Mouse (Mus musculus) heart, embryonic 15.5 days (tissue): ENCODE measurements at regions not wholly inside any gene's neighbourhood (a gene's known extent, or its start where the extent isn't known, plus 50 kb on each side); places are given as distances from the start of the nearest gene placed in this dataset.

ENCODE experiments used
- ATAC-seq: fragments of 200-750 bp; cut with Nextera tagmentation; replicated peaks from 2 replicates; pipeline ENCODE4 v1.8.0; 2017; ENCODE audit warnings: low read depth, moderate TSS enrichment; ENCODE audit not compliant: insufficient number of reproducible peaks, insufficient read depth, low FRiP score
- H3K27ac ChIP-seq: fragments of 300-500 bp; sonication (generic); 2 replicates; pipeline ENCODE4 v1.5.1; 2015; ENCODE audit warnings: mild to moderate bottlenecking, inconsistent platforms
- H3K27me3 ChIP-seq: fragments of 300-500 bp; sonication (generic); 2 replicates; pipeline ENCODE4 v1.6.1; 2015; ENCODE audit warnings: inconsistent platforms
- H3K36me3 ChIP-seq: fragments of 300-500 bp; sonication (generic); 2 replicates; pipeline ENCODE4 v1.6.1; 2015; ENCODE audit warnings: mild to moderate bottlenecking, inconsistent platforms
- H3K4me1 ChIP-seq: fragments of 300-500 bp; sonication (generic); replicated peaks from 2 replicates; pipeline ENCODE4 v1.6.1; 2015; ENCODE audit warnings: inconsistent platforms
- H3K4me2 ChIP-seq: fragments of 300-500 bp; sonication (generic); 2 replicates; pipeline ENCODE4 v1.6.1; 2015; ENCODE audit warnings: inconsistent platforms, mild to moderate bottlenecking, moderate library complexity
- H3K4me3 ChIP-seq: fragments of 300-500 bp; sonication (generic); 2 replicates; pipeline ENCODE4 v1.5.1; 2015; ENCODE audit warnings: mild to moderate bottlenecking, inconsistent platforms
- H3K9ac ChIP-seq: fragments of 300-500 bp; sonication (generic); 2 replicates; pipeline ENCODE4 v1.6.1; 2015; ENCODE audit warnings: mild to moderate bottlenecking, inconsistent platforms
- H3K9me3 ChIP-seq: fragments of 300-500 bp; sonication (generic); replicated peaks from 2 replicates; pipeline ENCODE4 v1.6.1; 2016; ENCODE audit warnings: inconsistent platforms
- WGBS: fragments of 180-500 bp; shearing (Covaris S2); methylation state at CpG from one replicate; pipeline ENCODE4 v1.1.7; 2015; ENCODE audit warnings: mixed read lengths; 5-methylcytosine and 5-hydroxymethylcytosine counted together

- no peaks in the 10 kb centered on the region for H3K9me3 ChIP-seq
- H3K4me1 ChIP-seq, result no peaks in the 10 kb centered on the region
- WGBS, result 58% methylated on average over 9 of the region's 9 CpGs
- no peaks in the 10 kb centered on the region; the same call in 1 of the 2 replicates for H3K36me3 ChIP-seq
- no peak overlapping the region for H3K9ac ChIP-seq
- ATAC-seq, result no peak
- no peak overlapping the region for H3K4me3 ChIP-seq
- no peaks in the 10 kb centered on the region for H3K27me3 ChIP-seq
- no peak overlapping the region for H3K27ac ChIP-seq
- no peak overlapping the region for H3K4me2 ChIP-seq
Measured at GRCm38 (mm10) chr6:31065419-31065818, 106.5 kb upstream of the Klf14 start.

GRCm38 (mm10) chr6:31066861-31067260 is 108.0 kb upstream of the Klf14 start:
- Histone ChIP-seq H3K27ac (no peak overlapping the region), H3K36me3 (no peaks in the 10 kb centered on the region), H3K4me2 (no peak overlapping the region), H3K27me3 (no peaks in the 10 kb centered on the region), H3K9ac (no peak overlapping the region), H3K9me3 (no peaks in the 10 kb centered on the region), H3K4me3 (no peak overlapping the region), H3K4me1 (0 out of 2 replicates have a peak, but pooled peaks cover 6% of the 10 kb centered on the region)
- ATAC-seq, result no peak
- WGBS, result 85% methylated on average over 5 of the region's 5 CpGs

- H3K4me2 ChIP-seq, result no peak overlapping the region
- no peak overlapping the region for H3K27ac ChIP-seq
- H3K9me3 ChIP-seq, result no peaks in the 10 kb centered on the region
- no peak for ATAC-seq
- H3K9ac ChIP-seq, result no peak overlapping the region
- no peaks in the 10 kb centered on the region for H3K27me3 ChIP-seq
- H3K4me3 ChIP-seq, result no peak overlapping the region
- 0 out of 2 replicates have a peak, but pooled peaks cover 6% of the 10 kb centered on the region for H3K4me1 ChIP-seq
- 79% methylated on average over 7 of the region's 7 CpGs for whole genome bisulfite sequencing
- no peaks in the 10 kb centered on the region for H3K36me3 ChIP-seq
Measured at GRCm38 (mm10) chr6:31067453-31067852, 108.6 kb upstream of the Klf14 start.

GRCm38 (mm10) chr6:31069243-31069642 is 110.4 kb upstream of the Klf14 start:
- Histone ChIP-seq H3K27me3 (no peaks in the 10 kb centered on the region), H3K4me3 (no peak overlapping the region), H3K27ac (no peak overlapping the region), H3K4me2 (no peak overlapping the region), H3K9ac (no peak overlapping the region), H3K36me3 (no peaks in the 10 kb centered on the region), H3K4me1 (0 out of 2 replicates have a peak, but pooled peaks cover 6% of the 10 kb centered on the region), H3K9me3 (no peaks in the 10 kb centered on the region)
- ATAC-seq, result no peak
- WGBS, result 79% methylated on average over 13 of the region's 13 CpGs

GRCm38 (mm10) chr6:31070537-31070936 is 111.7 kb upstream of the Klf14 start:
- Histone ChIP-seq H3K36me3 (no peaks in the 10 kb centered on the region), H3K27ac (no peak overlapping the region; the same call in 1 of the 2 replicates), H3K9me3 (no peaks in the 10 kb centered on the region), H3K27me3 (no peaks in the 10 kb centered on the region), H3K4me1 (peaks cover 9% of the 10 kb centered on the region), H3K4me3 (no peak overlapping the region), H3K4me2 (no peak overlapping the region), H3K9ac (no peak overlapping the region)
- ATAC-seq, result no peak
- 75% methylated on average over 6 of the region's 6 CpGs for WGBS

GRCm38 (mm10) chr6:31070966-31071365 is 112.1 kb upstream of the Klf14 start:
- 54% methylated on average over 9 of the region's 9 CpGs for WGBS
- no peak overlapping the region; the same call in 1 of the 2 replicates for H3K27ac ChIP-seq

GRCm38 (mm10) chr6:31072072-31072471 is 113.2 kb upstream of the Klf14 start:
- Histone ChIP-seq H3K4me2 (no peak overlapping the region), H3K4me1 (peaks cover 23% of the 10 kb centered on the region), H3K27me3 (no peaks in the 10 kb centered on the region), H3K27ac (no peak overlapping the region), H3K9ac (no peak overlapping the region), H3K36me3 (no peaks in the 10 kb centered on the region), H3K4me3 (no peak overlapping the region), H3K9me3 (no peaks in the 10 kb centered on the region)
- ATAC-seq, result no peak
- 81% methylated on average over 7 of the region's 7 CpGs for WGBS

More at GRCm38 (mm10) chr6:31070966-31071365, 112.1 kb upstream of the Klf14 start:
- Histone ChIP-seq H3K27me3 (no peaks in the 10 kb centered on the region), H3K9me3 (no peaks in the 10 kb centered on the region), H3K4me2 (no peak overlapping the region), H3K4me1 (peaks cover 12% of the 10 kb centered on the region), H3K36me3 (no peaks in the 10 kb centered on the region), H3K4me3 (no peak overlapping the region), H3K9ac (no peak overlapping the region)
- no peak for ATAC-seq

GRCm38 (mm10) chr6:31072559-31072958 is 113.7 kb upstream of the Klf14 start:
- no peak for ATAC-seq

GRCm38 (mm10) chr6:31073338-31073737 is 114.5 kb upstream of the Klf14 start:
- Histone ChIP-seq H3K27me3 (no peaks in the 10 kb centered on the region), H3K4me1 (peaks cover 36% of the 10 kb centered on the region), H3K27ac (no peak overlapping the region), H3K36me3 (no peaks in the 10 kb centered on the region), H3K4me2 (no peak overlapping the region), H3K4me3 (no peak overlapping the region), H3K9me3 (no peaks in the 10 kb centered on the region), H3K9ac (no peak overlapping the region)
- no peak for ATAC-seq
- 82% methylated on average over 8 of the region's 8 CpGs for WGBS

More at GRCm38 (mm10) chr6:31072559-31072958, 113.7 kb upstream of the Klf14 start:
- Histone ChIP-seq H3K36me3 (no peaks in the 10 kb centered on the region), H3K27me3 (no peaks in the 10 kb centered on the region), H3K4me1 (peaks cover 28% of the 10 kb centered on the region), H3K4me3 (no peak overlapping the region), H3K9me3 (no peaks in the 10 kb centered on the region), H3K4me2 (no peak overlapping the region), H3K27ac (no peak overlapping the region), H3K9ac (no peak overlapping the region)
- WGBS, result 51% methylated on average over 5 of the region's 5 CpGs

GRCm38 (mm10) chr6:31074394-31074793 is 115.5 kb upstream of the Klf14 start:
- WGBS, result 64% methylated on average over 9 of the region's 9 CpGs
- H3K27me3 ChIP-seq, result no peaks in the 10 kb centered on the region
- H3K4me1 ChIP-seq, result peaks cover 44% of the 10 kb centered on the region
- H3K4me3 ChIP-seq, result no peak overlapping the region
- H3K9ac ChIP-seq, result no peak overlapping the region
- no peak for ATAC-seq
- no peaks in the 10 kb centered on the region for H3K36me3 ChIP-seq
- H3K9me3 ChIP-seq, result no peaks in the 10 kb centered on the region
- H3K27ac ChIP-seq, result no peak overlapping the region
- no peak overlapping the region for H3K4me2 ChIP-seq

- H3K4me1 ChIP-seq, result peaks cover 50% of the 10 kb centered on the region
- no peaks in the 10 kb centered on the region for H3K36me3 ChIP-seq
- no peak overlapping the region for H3K9ac ChIP-seq
- H3K27ac ChIP-seq, result peak overlapping the region; percentile 17; the same call in 1 of the 2 replicates
- no peak overlapping the region for H3K4me3 ChIP-seq
- ATAC-seq, result no peak
- WGBS, result 61% methylated on average over 2 of the region's 2 CpGs
- no peak overlapping the region for H3K4me2 ChIP-seq
- H3K9me3 ChIP-seq, result no peaks in the 10 kb centered on the region
- H3K27me3 ChIP-seq, result no peaks in the 10 kb centered on the region
Measured at GRCm38 (mm10) chr6:31075209-31075571, 116.3 kb upstream of the Klf14 start.
